Mouse (Mus musculus) ovary, postnatal 14 days (tissue): ENCODE measurements at regions not wholly inside any gene's neighbourhood (a gene's known extent, or its start where the extent isn't known, plus 50 kb on each side); places are given as distances from the start of the nearest gene placed in this dataset.

Experiments used
- DNase-seq: peaks from one replicate; pipeline ENCODE4 v3.0.0; 2022; ENCODE audit warnings: low spot score

DNA sequence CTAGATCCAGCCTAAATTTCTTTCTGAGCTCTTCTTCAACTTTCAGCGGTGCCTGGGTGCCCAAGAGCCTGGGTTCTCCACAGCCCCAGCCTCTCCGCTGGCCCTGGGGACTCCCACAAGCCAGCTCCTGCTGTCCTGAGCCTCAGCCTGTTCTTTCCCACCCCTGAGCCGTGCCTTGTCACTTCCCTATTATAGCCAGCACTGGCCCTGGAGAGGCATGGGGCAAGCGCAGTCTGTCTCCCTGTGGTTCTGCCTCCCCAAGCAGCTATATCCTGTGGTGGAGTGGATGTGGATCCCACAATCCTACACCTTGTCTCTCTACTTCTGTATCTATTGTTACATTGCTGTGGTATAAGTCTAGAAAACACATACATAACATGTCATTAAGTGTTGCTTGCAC is 128.6 kb upstream of the Hgf start:
- no peak for DNase-seq

DNA sequence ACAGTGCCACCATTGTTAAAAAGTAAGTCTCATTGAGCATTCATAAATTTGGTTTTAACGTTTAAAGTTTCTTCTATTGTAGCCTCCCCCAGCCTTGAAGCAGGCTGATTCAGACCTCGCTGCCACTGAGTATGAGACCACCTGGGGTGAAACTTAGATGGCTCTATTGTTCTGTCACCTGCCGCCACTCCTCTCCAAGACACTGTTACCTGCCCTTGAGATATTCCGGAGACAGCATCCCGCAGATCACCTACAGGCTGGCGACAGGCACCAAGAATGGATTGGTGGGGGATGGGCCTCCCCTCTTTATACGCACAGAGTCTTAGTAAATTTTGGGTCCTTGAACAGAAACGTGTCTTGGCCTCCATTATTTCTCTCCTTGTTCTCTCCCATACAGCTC is 128.0 kb upstream of the Hgf start:
- no peak for DNase-seq

DNA sequence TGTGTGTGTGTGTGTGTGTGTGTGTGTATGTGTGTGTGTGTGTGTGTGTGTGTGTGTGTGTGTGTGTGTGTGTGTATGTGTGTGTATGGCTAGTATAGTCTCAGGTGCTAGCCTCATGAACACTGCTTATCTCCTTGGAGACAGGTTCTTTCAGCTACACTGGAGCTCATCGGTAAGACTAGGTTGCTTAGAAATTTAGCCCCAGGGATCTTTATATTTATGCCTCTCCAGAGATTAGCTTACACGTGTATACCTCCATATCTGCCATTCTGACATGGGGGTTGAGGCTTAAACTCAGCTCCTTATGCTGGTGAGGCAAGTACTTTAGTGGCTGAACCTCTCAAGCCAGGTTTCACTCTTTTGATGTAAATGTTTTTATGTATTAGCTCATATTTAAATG is 127.0 kb upstream of the Hgf start:
- DNase-seq: no peak

DNA sequence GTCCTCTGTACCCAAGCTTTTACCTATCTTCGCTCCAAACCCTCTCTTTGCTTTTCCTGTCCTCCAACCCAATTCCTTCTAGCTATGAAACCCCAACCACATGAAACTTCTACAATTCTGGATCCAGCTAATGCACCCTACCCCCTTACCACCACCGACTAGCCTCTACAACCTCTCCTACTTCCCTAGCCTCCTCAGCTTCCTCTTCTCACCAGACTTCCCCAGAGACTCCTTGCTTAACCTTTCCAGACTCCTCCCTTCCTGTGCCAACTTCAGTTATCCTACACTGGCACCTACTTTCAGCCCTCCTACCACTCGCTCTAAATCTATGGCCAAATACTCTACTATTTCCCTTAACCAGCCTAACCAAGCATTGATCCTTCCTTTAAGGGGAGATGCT is 118.7 kb upstream of the Hgf start:
- no peak for DNase-seq

DNA sequence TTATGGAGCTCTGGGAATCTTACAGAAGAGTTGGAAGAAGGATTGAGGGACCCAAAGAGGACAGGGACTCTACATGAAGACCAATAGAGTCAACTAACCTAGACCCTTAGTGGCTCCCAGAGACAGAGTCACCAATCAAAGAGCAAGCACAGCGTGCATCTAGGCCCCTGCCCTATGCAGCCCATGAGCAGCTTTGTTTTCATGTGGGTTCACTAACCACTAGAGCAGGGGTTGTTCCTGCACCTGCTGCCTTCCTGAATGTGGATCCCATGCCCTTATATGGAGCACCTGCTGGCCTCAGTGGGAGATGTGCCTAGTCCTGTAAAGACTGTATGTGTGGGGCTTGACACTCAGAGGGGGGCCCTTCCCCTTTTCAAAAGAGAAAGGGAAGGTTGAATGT is 108.2 kb upstream of the Hgf start:
- DNase-seq: no peak

DNA sequence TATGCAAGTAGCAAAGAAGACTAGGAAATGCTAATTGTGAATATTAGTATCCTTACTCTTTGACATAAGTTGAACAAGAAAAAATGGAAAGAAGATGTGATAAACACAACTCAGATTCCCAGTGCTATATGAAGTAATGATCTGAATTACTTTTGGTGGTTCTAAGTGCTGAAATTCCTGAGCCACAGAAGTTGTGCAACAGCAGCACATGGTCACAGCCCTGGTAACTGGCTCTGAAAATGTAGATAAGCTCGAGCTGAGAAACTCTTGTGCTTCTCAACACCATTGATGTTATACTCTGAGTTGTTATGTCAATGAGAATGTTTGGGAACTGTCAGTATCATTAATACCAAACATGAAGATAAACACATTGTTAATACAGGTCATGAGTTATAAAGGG is 106.3 kb upstream of the Hgf start:
- DNase-seq: no peak

DNA sequence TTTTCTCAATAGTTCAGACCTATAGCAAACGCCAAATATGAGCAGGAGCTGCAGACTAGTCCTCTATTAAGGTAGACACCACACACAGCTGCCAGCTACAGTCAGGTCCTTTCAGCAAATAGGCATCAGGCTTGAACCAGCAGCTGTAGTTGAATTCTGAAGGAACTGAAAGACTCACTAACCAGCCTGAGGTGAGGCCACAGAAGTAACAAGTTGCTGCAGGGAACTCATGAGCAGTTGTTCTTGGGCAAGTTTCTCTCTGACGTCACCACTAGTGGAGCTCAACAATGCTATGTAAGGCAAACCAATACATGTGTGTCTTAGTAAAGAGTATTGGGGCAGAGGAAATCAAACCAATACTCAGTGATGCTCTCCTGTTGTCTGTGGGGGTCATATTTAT is 91.5 kb upstream of the Hgf start:
- DNase-seq: no peak

DNA sequence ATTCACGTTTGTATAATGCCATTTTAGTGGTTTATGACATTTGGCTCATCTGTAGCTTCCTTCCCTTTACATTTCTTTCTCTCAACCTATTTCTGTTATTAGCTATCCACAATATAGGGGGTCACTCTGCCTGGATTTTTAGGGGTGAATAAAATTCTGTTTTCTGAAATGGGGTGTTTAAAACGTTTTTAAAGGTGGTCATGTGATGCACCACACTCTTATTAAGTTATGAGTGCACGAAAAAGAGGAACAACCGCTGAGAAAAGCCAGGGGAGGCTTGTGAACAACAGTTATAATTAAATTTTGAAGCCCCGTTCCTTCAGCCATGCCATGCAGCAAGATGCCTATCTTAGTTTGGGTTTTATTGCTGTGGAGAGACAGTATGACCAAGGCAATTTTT is 87.0 kb upstream of the Hgf start:
- no peak for DNase-seq

DNA sequence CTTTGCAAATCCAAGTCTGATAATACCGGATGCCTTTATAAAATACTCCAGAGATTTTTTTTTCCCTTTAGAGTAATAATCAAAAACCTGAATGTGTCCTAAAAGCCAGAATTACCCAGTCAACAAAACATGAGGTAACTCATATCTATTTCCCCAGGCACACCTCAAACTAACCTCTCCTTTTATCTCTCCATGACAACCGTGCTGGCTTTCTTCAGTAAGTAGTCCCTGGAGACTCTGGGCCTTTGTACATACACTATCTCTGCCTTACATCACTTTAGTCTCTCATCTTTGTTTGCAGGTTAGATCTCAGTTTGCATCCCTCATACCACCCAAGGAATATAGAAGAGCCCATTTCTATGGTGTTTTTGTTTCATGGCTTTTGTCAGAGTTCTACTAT is 84.7 kb upstream of the Hgf start:
- no peak for DNase-seq

DNA sequence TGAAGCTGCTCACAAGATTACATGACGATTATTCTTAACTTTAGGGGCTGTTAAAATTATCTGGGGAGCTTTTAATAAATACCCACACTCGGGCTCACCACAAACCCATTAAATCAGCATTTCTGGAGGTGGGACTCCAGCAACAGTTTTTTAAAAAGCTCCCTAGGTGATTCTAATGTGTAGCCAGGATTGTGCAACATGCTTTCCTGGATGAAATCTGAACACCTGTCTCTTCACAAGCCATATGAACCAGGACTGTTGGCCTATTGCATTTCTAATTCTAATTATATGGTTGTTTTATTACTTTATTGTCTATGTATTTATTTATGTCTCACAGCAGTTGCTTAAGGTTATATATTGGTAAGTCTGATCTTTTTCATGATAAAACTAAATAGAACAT is 84.1 kb upstream of the Hgf start:
- no peak for DNase-seq

DNA sequence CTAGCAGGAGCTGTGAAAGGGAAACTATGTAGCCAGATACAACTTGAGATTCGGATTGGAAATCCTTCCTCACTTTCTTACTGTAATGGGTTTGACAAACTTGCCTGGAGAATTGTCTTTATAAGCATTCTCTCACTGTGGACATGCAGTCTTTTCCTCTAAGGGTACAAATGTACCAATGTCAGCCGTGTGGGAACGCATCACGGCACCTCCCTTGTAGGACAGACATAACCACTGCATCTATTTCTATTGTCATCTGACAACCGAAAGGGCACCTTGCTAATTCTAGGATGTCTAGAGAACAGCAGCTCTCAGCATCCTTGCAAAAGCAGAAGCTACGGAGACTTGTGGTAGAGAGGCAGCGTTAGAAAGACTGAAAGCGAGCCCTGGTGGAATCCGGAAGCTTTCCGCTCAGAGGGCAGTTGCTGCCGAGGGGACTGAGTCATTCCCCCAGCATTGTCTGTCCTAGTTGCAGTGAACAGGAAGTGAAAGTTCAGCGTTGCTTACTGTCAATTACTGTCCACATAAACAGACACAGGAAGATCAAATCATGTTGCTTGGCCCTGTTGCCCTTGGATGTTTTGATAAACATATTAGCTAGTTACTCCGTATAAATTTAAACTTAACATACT is 83.5 kb upstream of the Hgf start:
- DNase-seq: peak; percentile 11

DNA sequence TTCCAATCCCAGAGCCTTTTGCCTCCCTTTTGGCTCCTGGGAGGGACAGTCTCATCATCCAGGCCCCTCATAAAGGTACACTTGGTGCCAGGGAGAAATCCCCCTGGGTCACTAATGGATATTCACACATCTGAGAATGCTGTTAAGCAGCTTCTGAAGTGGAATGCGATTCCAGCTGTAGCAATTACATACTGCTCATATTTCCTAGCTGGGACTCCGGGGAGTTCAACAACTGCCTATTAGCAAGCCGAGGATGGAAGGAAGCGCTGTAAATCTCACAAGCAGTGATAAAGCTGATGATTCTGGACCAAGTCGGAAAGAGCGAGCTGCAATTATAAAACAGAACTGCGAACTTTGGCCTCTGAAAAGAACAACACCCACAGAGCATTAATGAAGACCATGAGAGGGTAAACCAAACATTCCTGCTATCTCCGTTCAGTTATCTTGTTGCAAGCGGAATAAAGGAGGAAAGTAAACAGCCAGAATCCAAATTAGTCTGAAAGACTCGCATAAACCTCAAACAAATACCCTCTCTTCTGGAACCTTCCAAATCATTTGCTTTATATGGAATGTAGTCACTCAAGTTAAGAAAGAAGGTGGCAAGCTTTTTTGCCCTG is 82.8 kb upstream of the Hgf start:
- DNase-seq: peak; percentile 1

DNA sequence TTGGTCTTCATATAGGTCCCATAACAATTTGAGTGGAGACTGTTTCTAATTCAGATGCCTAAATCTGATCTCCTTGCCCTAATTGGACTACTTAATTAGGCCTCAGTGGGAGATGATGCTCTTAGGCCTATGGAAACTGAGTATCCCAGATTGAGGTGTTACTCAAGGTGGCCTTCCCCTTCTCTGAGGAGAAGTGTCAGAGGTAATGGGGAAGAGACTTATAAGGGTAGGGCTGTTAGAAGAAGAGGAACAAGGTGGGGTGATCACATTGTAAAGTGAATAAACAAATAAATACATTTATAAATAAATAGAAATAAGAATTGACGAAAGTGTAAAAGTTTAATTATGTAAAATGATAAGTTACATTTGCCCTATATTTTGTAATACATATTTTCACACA is 65.3 kb upstream of the Hgf start:
- no peak for DNase-seq

DNA sequence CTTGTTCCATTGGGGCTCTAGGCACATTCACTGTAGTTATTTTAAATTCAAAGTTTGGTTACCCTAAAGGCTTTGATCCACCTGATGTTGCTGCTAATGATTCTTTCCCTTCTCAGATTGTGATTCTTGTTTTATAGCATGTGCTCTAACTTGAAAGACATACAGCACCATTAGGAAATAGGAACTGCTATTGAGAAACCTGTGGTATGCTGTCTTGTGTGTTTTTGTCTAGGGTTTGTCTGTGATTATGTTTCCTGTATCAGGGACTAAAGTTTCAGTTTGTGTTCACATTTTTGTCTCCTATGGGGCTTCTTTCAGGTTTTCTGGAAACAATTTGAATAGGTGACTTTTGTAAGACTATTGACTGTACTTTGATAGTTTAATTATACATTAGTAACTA is 63.5 kb upstream of the Hgf start:
- no peak for DNase-seq

DNA sequence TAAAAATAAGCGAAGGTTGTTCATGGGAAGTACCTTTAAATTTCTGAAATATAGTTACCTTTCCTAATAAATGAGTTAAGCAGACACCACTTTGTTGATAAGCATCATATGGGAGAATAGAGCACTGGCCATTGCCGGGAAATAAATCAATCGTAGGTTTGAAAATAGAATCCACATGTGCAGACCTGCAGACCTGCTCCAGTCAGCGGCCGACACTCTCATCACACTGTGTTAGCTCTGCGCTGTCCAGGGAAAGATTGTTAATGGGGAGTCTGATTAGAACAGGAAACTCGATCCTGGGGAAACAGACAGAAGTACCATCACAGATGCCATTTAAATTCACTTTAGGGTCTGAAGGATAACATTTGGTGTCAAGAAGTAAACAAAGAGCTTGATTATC is 53.4 kb upstream of the Hgf start:
- no peak for DNase-seq
